Comparison of ENCODE assay signal across 16 mouse cellular contexts in genomic region chr7:67230640-67231140, GRCm38 (mm10). TPM values are rescaled to one million over a fixed set of nuclear protein-coding genes. Genes with fewer than 3 reads are reported as not detected.
DNase-seq lines count a peak whose midpoint lies in the region; ATAC-seq and TF ChIP-seq lines count a peak whose summit lies in the region.
"Had no signal": no experiment of that assay in that cellular context is flagged by ENCODE, and none has a peak within 500 bp of the region (broad histone marks: within the 10 kb centered on the region; RNA-seq: fewer than 3 reads in every experiment).

No protein-coding gene starts in this region.

- ATAC-seq in forebrain, embryonic 14.5 days, result no peak
- no peak for ATAC-seq in forebrain, embryonic 11.5 days (replicated peaks; ENCODE audit: low FRiP score)
- no peak for ATAC-seq in kidney, embryonic 14.5 days (ENCODE audit: low FRiP score, low TSS enrichment)
- no peak for ATAC-seq in neural tube, embryonic 14.5 days (ENCODE audit: low read depth)
- ATAC-seq in stomach, postnatal 0 days (ENCODE audit: low FRiP score, low TSS enrichment), result no peak

- WGBS in forebrain, embryonic 14.5 days, result 82% methylated on average over 3 of the region's 3 CpGs
- 92% methylated on average over 3 of the region's 3 CpGs for WGBS in forebrain, embryonic 11.5 days
- WGBS in kidney, adult 2 months, result 64% methylated on average over 3 of the region's 3 CpGs
- WGBS in kidney, embryonic 14.5 days, result 72% methylated on average over 3 of the region's 3 CpGs
- WGBS in neural tube, embryonic 14.5 days, result 88% methylated on average over 3 of the region's 3 CpGs
- whole genome bisulfite sequencing in stomach, postnatal 0 days, result 83% methylated on average over 3 of the region's 3 CpGs

- TF ChIP-seq EP300 in stomach, postnatal 0 days (optimal IDR thresholded peaks at IDR 0.05), result no peak

- DNase-seq in forebrain, embryonic 14.5 days (ENCODE audit: low spot score), result no peak
- DNase-seq in forebrain, embryonic 11.5 days (ENCODE audit: low spot score), result no peak
- DNase-seq in kidney, adult 2 months, result peak; percentile 37
- DNase-seq in neural tube, embryonic 10.5 days (ENCODE audit: extremely low spot score, low spot score), result no peak
- peak; percentile 11 for DNase-seq in stomach, postnatal 0 days (ENCODE audit: low spot score)
- DNase-seq in thymus, postnatal 25 days, result no peak
- DNase-seq: cerebellum, postnatal 36 days; gastrocnemius, postnatal 36 days; kidney, adult 11 months; liver; lung, postnatal 36 days; right cerebral cortex, postnatal 14 days had no signal

- peaks cover 46% of the 10 kb centered on the region for H3K36me3 ChIP-seq in forebrain, embryonic 14.5 days (ENCODE audit: control insufficient read depth, insufficient read depth, low read length)
- no peaks in the 10 kb centered on the region for H3K36me3 ChIP-seq in forebrain, embryonic 11.5 days (ENCODE audit: control insufficient read depth, insufficient read depth, low read length)
- no peaks in the 10 kb centered on the region; the same call in 1 of the 2 replicates for H3K36me3 ChIP-seq in kidney, adult 2 months (ENCODE audit: control insufficient read depth, insufficient read depth, low read length)
- H3K36me3 ChIP-seq in kidney, embryonic 14.5 days (ENCODE audit: control insufficient read depth, insufficient read depth, low read length), result peaks cover 41% of the 10 kb centered on the region
- H3K36me3 ChIP-seq in neural tube, embryonic 14.5 days (ENCODE audit: control insufficient read depth, insufficient read depth, low read length), result peaks cover 30% of the 10 kb centered on the region
- peaks cover 12% of the 10 kb centered on the region for H3K36me3 ChIP-seq in stomach, postnatal 0 days (ENCODE audit: control insufficient read depth, insufficient read depth, low read length)

- H3K9ac ChIP-seq in forebrain, embryonic 14.5 days (ENCODE audit: low read length), result no peak overlapping the region
- no peak overlapping the region for H3K9ac ChIP-seq in forebrain, embryonic 11.5 days (ENCODE audit: low read length)
- H3K9ac ChIP-seq in kidney, embryonic 14.5 days (ENCODE audit: low read depth, low read length), result no peak overlapping the region
- H3K9ac ChIP-seq in neural tube, embryonic 14.5 days (replicated peaks; ENCODE audit: low read depth, low read length), result no peak overlapping the region
- H3K9ac ChIP-seq in stomach, postnatal 0 days (ENCODE audit: low read length), result no peak overlapping the region
- H3K9ac ChIP-seq: neural tube, embryonic 13.5 days had no signal

- H3K27me3 ChIP-seq in forebrain, embryonic 14.5 days (replicated peaks; ENCODE audit: control insufficient read depth, insufficient read depth, low read length), result no peaks in the 10 kb centered on the region
- no peaks in the 10 kb centered on the region for H3K27me3 ChIP-seq in forebrain, embryonic 11.5 days (ENCODE audit: control insufficient read depth, insufficient read depth, low read length)
- no peaks in the 10 kb centered on the region for H3K27me3 ChIP-seq in kidney, adult 2 months (replicated peaks; ENCODE audit: control insufficient read depth, insufficient read depth, low read length)
- H3K27me3 ChIP-seq in kidney, embryonic 14.5 days (ENCODE audit: control insufficient read depth, insufficient read depth, low read length), result no peaks in the 10 kb centered on the region
- no peaks in the 10 kb centered on the region for H3K27me3 ChIP-seq in neural tube, embryonic 14.5 days (ENCODE audit: control insufficient read depth, insufficient read depth, low read length)
- no peaks in the 10 kb centered on the region for H3K27me3 ChIP-seq in stomach, postnatal 0 days (ENCODE audit: control insufficient read depth, insufficient read depth, low read length)
- H3K27me3 ChIP-seq: neural tube, embryonic 13.5 days had no signal

- no peak for TF ChIP-seq POLR2A in kidney, adult 2 months (IDR thresholded peaks at IDR 0.05; ENCODE audit: low read depth, low read length)

- H3K9me3 ChIP-seq in forebrain, embryonic 14.5 days (replicated peaks; ENCODE audit: control insufficient read depth, low read length), result no peaks in the 10 kb centered on the region
- H3K9me3 ChIP-seq in forebrain, embryonic 11.5 days (ENCODE audit: control insufficient read depth, low read length), result no peaks in the 10 kb centered on the region
- H3K9me3 ChIP-seq in kidney, embryonic 14.5 days (ENCODE audit: control insufficient read depth, low read length), result no peaks in the 10 kb centered on the region
- no peaks in the 10 kb centered on the region for H3K9me3 ChIP-seq in neural tube, embryonic 14.5 days (ENCODE audit: control insufficient read depth, low read length)
- no peaks in the 10 kb centered on the region for H3K9me3 ChIP-seq in stomach, postnatal 0 days (ENCODE audit: control insufficient read depth, low read length)
- H3K9me3 ChIP-seq: G1E; neural tube, embryonic 13.5 days had no signal

- no peak overlapping the region for H3K4me3 ChIP-seq in forebrain, embryonic 14.5 days (ENCODE audit: low read depth, low read length)
- H3K4me3 ChIP-seq in forebrain, embryonic 11.5 days (ENCODE audit: low read depth, low read length), result no peak overlapping the region
- H3K4me3 ChIP-seq in kidney, adult 2 months (ENCODE audit: insufficient read depth, low read depth, low read length), result no peak overlapping the region
- H3K4me3 ChIP-seq in kidney, embryonic 14.5 days (ENCODE audit: low read length), result no peak overlapping the region
- H3K4me3 ChIP-seq in neural tube, embryonic 14.5 days (ENCODE audit: low read depth, low read length), result no peak overlapping the region
- H3K4me3 ChIP-seq in stomach, postnatal 0 days (ENCODE audit: low read depth, low read length), result no peak overlapping the region
- H3K4me3 ChIP-seq: neural tube, embryonic 13.5 days had no signal

- TF ChIP-seq CTCF in kidney, adult 2 months (conservative IDR thresholded peaks at IDR 0.05; ENCODE audit: insufficient read depth, insufficient read length, low read depth, low read length), result no peak
- no peak for TF ChIP-seq CTCF in stomach, postnatal 0 days (IDR thresholded peaks at IDR 0.05; ENCODE audit: low read depth)

- no peak overlapping the region for H3K4me2 ChIP-seq in forebrain, embryonic 14.5 days (ENCODE audit: low read length)
- H3K4me2 ChIP-seq in forebrain, embryonic 11.5 days (ENCODE audit: low read depth, low read length, severe bottlenecking), result no peak overlapping the region
- no peak overlapping the region for H3K4me2 ChIP-seq in kidney, embryonic 14.5 days (replicated peaks; ENCODE audit: low read depth, low read length)
- no peak overlapping the region for H3K4me2 ChIP-seq in neural tube, embryonic 14.5 days (ENCODE audit: low read depth, low read length)
- H3K4me2 ChIP-seq in stomach, postnatal 0 days (replicated peaks; ENCODE audit: low read depth), result no peak overlapping the region
- H3K4me2 ChIP-seq: neural tube, embryonic 13.5 days had no signal

- peak overlapping the region; percentile 27; the same call in 1 of the 2 replicates for H3K27ac ChIP-seq in forebrain, embryonic 14.5 days (ENCODE audit: low read depth, low read length)
- H3K27ac ChIP-seq in forebrain, embryonic 11.5 days (ENCODE audit: low read depth, low read length), result no peak overlapping the region
- H3K27ac ChIP-seq in kidney, adult 2 months (ENCODE audit: insufficient read depth, low read depth, low read length), result peak overlapping the region; percentile 58; the same call in 1 of the 2 replicates
- no peak overlapping the region for H3K27ac ChIP-seq in kidney, embryonic 14.5 days (ENCODE audit: low read depth, low read length)
- 0 out of 2 replicates have a peak overlapping the region, but pooled peaks have one; percentile 12 for H3K27ac ChIP-seq in neural tube, embryonic 14.5 days (ENCODE audit: low read depth, low read length)
- H3K27ac ChIP-seq in stomach, postnatal 0 days (replicated peaks), result no peak overlapping the region; the same call in 1 of the 2 replicates
- H3K27ac ChIP-seq: neural tube, embryonic 13.5 days had no signal

- H3K4me1 ChIP-seq in forebrain, embryonic 14.5 days (ENCODE audit: control insufficient read depth, insufficient read depth, low read length), result 0 out of 2 replicates have a peak, but pooled peaks cover 3% of the 10 kb centered on the region
- no peaks in the 10 kb centered on the region for H3K4me1 ChIP-seq in forebrain, embryonic 11.5 days (replicated peaks; ENCODE audit: control insufficient read depth, insufficient read depth, low read length)
- H3K4me1 ChIP-seq in kidney, adult 2 months (ENCODE audit: control insufficient read depth, insufficient read depth, low read length), result peaks cover 8% of the 10 kb centered on the region; the same call in 1 of the 2 replicates
- H3K4me1 ChIP-seq in kidney, embryonic 14.5 days (ENCODE audit: control insufficient read depth, insufficient read depth, low read length), result no peaks in the 10 kb centered on the region
- H3K4me1 ChIP-seq in neural tube, embryonic 14.5 days (ENCODE audit: control insufficient read depth, insufficient read depth, low read length), result no peaks in the 10 kb centered on the region
- H3K4me1 ChIP-seq in stomach, postnatal 0 days (replicated peaks; ENCODE audit: control insufficient read depth, insufficient read depth), result no peaks in the 10 kb centered on the region

RNA-seq across cellular contexts. Expression of gene Lysmd4, which starts 8.3 kb away (rescaled TPM):
- 26.6 and 26.9 TPM in 2 replicates for polyA plus RNA-seq in forebrain, embryonic 14.5 days (2014; fragmentation: Nextera tagmentation; extraction: Ambion mirVana)
- 12.4 and 13.3 TPM in 2 replicates for polyA plus RNA-seq in forebrain, embryonic 11.5 days (2014; fragmentation: Nextera tagmentation; extraction: Ambion mirVana)
- polyA plus RNA-seq in kidney, adult 2 months (2012; rRNA removed), result 11.0 and 11.2 TPM in 2 replicates
- polyA plus RNA-seq in kidney, embryonic 14.5 days (2014; fragmentation: Nextera tagmentation; extraction: Ambion mirVana), result 9.4 and 12.7 TPM in 2 replicates
- polyA plus RNA-seq in neural tube, embryonic 14.5 days (2014; fragmentation: Nextera tagmentation; extraction: Ambion mirVana), result 30.6 and 32.5 TPM in 2 replicates
- 8.5 and 9.8 TPM in 2 replicates for polyA plus RNA-seq in stomach, postnatal 0 days (2015; fragmentation: Nextera tagmentation; extraction: Ambion mirVana)

Comparison
In these comparisons a context has a peak if more than half of its experiments do, and no peak if none do; other contexts are left out.
1. H3K27ac ChIP-seq: peak in forebrain, embryonic 14.5 days (single experiment), kidney, adult 2 months (single experiment) and neural tube, embryonic 14.5 days (single experiment); none in forebrain, embryonic 11.5 days (single experiment), kidney, embryonic 14.5 days (single experiment) and stomach, postnatal 0 days (single experiment).
2. DNase-seq: peak in kidney, adult 2 months (single experiment) and stomach, postnatal 0 days (single experiment); none in forebrain, embryonic 14.5 days (single experiment), forebrain, embryonic 11.5 days (single experiment), neural tube, embryonic 10.5 days (single experiment) and thymus, postnatal 25 days (single experiment).